Mouse (Mus musculus): Measurements from ENCODE around the gene Grm2. TPM values are rescaled to one million over a fixed set of nuclear protein-coding genes. Genes with fewer than 3 reads are reported as not detected.

Grm2 gene
- polyA plus RNA-seq, 1 experiment from 2014 or later, result not detected

DNA sequence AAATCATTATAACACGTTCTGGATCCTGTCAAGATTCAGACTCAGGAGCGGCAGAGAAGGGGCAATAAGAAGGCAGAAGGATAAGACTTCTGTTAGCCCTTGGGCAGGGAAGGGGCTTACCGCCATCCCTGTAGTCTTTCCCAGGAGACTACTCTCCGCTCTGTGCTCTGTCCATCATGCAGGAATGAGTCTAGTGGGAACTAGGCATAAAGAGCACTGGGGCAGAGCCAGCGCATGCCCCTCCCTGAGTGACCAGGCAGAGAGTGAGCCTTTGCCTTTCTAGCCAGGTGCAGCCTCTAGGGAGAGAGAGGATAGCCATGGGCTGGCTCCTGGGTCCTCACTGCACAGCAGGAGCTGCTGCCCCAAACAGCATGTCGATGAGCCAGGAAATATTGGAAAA lies 9.0 kb upstream of the Grm2 start:
- Histone ChIP-seq H3K36me3 (ENCODE audit: control insufficient read depth, insufficient read depth, low read length) (peaks cover 78% of the 10 kb centered on the region), H3K27me3 (ENCODE audit: control insufficient read depth, insufficient read depth, low read length) (no peaks in the 10 kb centered on the region), H3K4me2 (ENCODE audit: low read length) (no peak overlapping the region), H3K4me1 (ENCODE audit: control insufficient read depth in 2 of 2, insufficient read depth in 2 of 2, low read length in 2 of 2) (peaks cover 8 to 17% of the 10 kb centered on the region in 2 experiments), H3K27ac (replicated peaks in 1 of 2; ENCODE audit: control insufficient read depth in 1 of 2, insufficient read depth in 1 of 2, low read depth in 2 of 2, low read length in 2 of 2) (no peak overlapping the region), H3K9me3 (ENCODE audit: control insufficient read depth, low read length) (no peaks in the 10 kb centered on the region), H3K4me3 (ENCODE audit: control insufficient read depth in 1 of 2, insufficient read depth in 1 of 2, low read depth in 1 of 2, low read length in 2 of 2) (no peak overlapping the region), H3K9ac (ENCODE audit: low read length) (no peak overlapping the region)
- 89% methylated on average over 6 of the region's 6 CpGs for WGBS
- no peak for ATAC-seq (ENCODE audit: insufficient number of reproducible peaks, insufficient read depth, low FRiP score, low read depth)

DNA sequence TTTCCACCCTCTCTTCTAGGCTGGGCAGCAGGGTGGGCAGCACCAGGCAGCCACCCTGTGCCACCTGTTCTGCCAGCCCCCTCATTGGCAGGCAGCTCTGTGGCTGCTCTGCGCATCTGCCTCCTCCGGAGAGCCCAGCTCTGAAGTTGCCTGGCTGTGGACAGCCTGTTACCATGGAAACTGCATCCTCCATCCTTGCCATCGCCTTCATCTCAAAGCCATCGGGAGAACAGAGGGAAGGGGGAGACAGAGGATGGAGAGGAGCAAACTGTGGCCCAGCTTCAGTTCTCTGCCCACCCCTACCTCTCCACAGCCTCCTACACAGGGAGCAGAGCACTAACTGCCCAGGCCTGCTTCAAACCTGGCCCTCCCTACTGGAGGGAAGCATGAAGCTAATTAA lies 8.6 kb upstream of the Grm2 start:
- WGBS, result 82% methylated on average over 4 of the region's 4 CpGs
- Histone ChIP-seq H3K27me3 (ENCODE audit: control insufficient read depth, insufficient read depth, low read length) (no peaks in the 10 kb centered on the region), H3K9ac (ENCODE audit: low read length) (no peak overlapping the region), H3K36me3 (ENCODE audit: control insufficient read depth, insufficient read depth, low read length) (peaks cover 79% of the 10 kb centered on the region), H3K4me1 (ENCODE audit: control insufficient read depth in 2 of 2, insufficient read depth in 2 of 2, low read length in 2 of 2) (peaks cover 8 to 17% of the 10 kb centered on the region in 2 experiments), H3K27ac (replicated peaks in 1 of 2; ENCODE audit: control insufficient read depth in 1 of 2, insufficient read depth in 1 of 2, low read depth in 2 of 2, low read length in 2 of 2) (no peak overlapping the region), H3K4me3 (ENCODE audit: control insufficient read depth in 1 of 2, insufficient read depth in 1 of 2, low read depth in 1 of 2, low read length in 2 of 2) (no peak overlapping the region), H3K9me3 (ENCODE audit: control insufficient read depth, low read length) (no peaks in the 10 kb centered on the region), H3K4me2 (ENCODE audit: low read length) (no peak overlapping the region)
- no peak for ATAC-seq (ENCODE audit: insufficient number of reproducible peaks, insufficient read depth, low FRiP score, low read depth)

DNA sequence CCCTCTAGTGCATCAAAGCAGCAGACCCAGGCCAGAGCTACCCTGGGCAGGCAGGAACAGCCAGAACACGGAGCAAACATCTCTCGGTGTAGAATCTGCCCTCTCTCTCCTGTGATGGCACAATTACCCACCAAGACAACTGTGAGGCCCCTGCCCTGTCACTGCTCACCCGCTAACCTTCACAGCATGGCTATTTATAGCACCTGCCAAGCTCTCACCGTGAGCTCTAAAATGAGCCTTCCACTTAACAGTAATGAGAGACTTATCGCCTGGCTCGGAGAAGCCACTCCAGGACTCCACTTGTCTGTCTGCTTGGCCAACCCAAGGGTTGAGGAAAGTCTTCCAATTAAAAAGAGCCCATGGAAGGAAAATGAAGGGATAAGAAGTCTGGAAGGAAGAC lies 7.3 kb upstream of the Grm2 start:
- WGBS, result 28% methylated on average over 6 of the region's 6 CpGs
- peak overlapping the region; percentile 25; the same call in 1 of the 2 replicates for H3K4me2 ChIP-seq (ENCODE audit: low read length)
- no peak overlapping the region for H3K9ac ChIP-seq (ENCODE audit: low read length)
- H3K27me3 ChIP-seq (ENCODE audit: control insufficient read depth, insufficient read depth, low read length), result no peaks in the 10 kb centered on the region
- peaks cover 81% of the 10 kb centered on the region for H3K36me3 ChIP-seq (ENCODE audit: control insufficient read depth, insufficient read depth, low read length)
- no peaks in the 10 kb centered on the region for H3K9me3 ChIP-seq (ENCODE audit: control insufficient read depth, low read length)
- H3K27ac ChIP-seq (replicated peaks in 1 of 2; ENCODE audit: control insufficient read depth in 1 of 2, insufficient read depth in 1 of 2, low read depth in 2 of 2, low read length in 2 of 2), result peak overlapping the region in 1 of 2 experiments; percentile 41; a peak in 1 of 4 replicates
- H3K4me1 ChIP-seq (ENCODE audit: control insufficient read depth in 2 of 2, insufficient read depth in 2 of 2, low read length in 2 of 2), result peaks cover 8 to 17% of the 10 kb centered on the region in 2 experiments
- ATAC-seq (ENCODE audit: insufficient number of reproducible peaks, insufficient read depth, low FRiP score, low read depth), result peak; percentile 52
- no peak overlapping the region for H3K4me3 ChIP-seq (ENCODE audit: control insufficient read depth in 1 of 2, insufficient read depth in 1 of 2, low read depth in 1 of 2, low read length in 2 of 2)

DNA sequence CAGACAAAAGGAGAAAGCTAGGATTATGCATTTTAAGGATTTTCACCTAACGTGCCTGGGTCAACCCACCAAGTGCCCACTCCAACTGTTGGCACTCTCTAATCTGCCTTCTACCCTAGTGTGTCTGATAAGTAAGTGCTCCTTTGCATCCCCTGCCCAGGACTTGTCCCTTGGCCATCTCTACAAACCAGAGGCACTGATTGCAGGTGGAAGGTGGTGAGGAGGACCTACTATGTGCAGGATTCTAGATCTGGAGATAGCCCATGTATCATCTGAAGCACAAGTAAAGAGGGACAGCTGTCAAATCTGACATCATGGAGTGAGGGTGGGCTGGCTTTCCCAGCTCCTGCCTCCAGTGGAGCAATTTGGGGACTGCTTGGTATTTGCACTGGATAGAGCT lies 4.1 kb upstream of the Grm2 start:
- Histone ChIP-seq H3K9ac (ENCODE audit: low read length) (no peak overlapping the region), H3K27ac (replicated peaks in 1 of 2; ENCODE audit: control insufficient read depth in 1 of 2, insufficient read depth in 1 of 2, low read depth in 2 of 2, low read length in 2 of 2) (no peak overlapping the region), H3K4me3 (ENCODE audit: control insufficient read depth in 1 of 2, insufficient read depth in 1 of 2, low read depth in 1 of 2, low read length in 2 of 2) (no peak overlapping the region), H3K36me3 (ENCODE audit: control insufficient read depth, insufficient read depth, low read length) (peaks cover 50% of the 10 kb centered on the region), H3K9me3 (ENCODE audit: control insufficient read depth, low read length) (no peaks in the 10 kb centered on the region), H3K27me3 (ENCODE audit: control insufficient read depth, insufficient read depth, low read length) (peaks cover 18% of the 10 kb centered on the region), H3K4me1 (ENCODE audit: control insufficient read depth in 2 of 2, insufficient read depth in 2 of 2, low read length in 2 of 2) (peaks cover 8 to 23% of the 10 kb centered on the region in 2 experiments), H3K4me2 (ENCODE audit: low read length) (no peak overlapping the region)
- 95% methylated on average over 1 of the region's 1 CpGs for WGBS
- no peak for ATAC-seq (ENCODE audit: insufficient number of reproducible peaks, insufficient read depth, low FRiP score, low read depth)

DNA sequence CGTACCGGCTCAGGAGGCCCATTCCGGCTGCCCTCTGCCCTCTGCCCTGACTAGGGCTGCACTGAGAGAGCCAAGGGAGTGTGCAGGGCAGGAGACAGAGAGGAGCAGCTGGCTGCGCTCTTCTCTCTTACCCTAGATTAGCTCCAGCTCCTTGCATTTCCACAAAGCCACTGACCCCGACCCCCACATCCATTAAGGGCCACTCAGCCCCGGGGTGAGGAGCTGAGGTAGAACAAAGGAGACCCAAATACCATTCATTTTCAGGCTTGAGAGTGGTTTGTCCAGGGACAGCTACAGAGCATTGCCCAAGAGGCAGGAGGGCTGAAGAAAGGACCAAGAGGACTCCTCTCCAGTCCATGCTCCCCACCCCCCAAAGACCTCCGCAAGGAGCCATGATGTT lies 3.6 kb upstream of the Grm2 start:
- Histone ChIP-seq H3K9me3 (ENCODE audit: control insufficient read depth, low read length) (no peaks in the 10 kb centered on the region), H3K9ac (ENCODE audit: low read length) (no peak overlapping the region), H3K27me3 (ENCODE audit: control insufficient read depth, insufficient read depth, low read length) (peaks cover 22% of the 10 kb centered on the region), H3K36me3 (ENCODE audit: control insufficient read depth, insufficient read depth, low read length) (peaks cover 47% of the 10 kb centered on the region), H3K4me1 (ENCODE audit: control insufficient read depth in 2 of 2, insufficient read depth in 2 of 2, low read length in 2 of 2) (peaks cover 8 to 23% of the 10 kb centered on the region in 2 experiments), H3K27ac (replicated peaks in 1 of 2; ENCODE audit: control insufficient read depth in 1 of 2, insufficient read depth in 1 of 2, low read depth in 2 of 2, low read length in 2 of 2) (no peak overlapping the region), H3K4me2 (ENCODE audit: low read length) (no peak overlapping the region), H3K4me3 (ENCODE audit: control insufficient read depth in 1 of 2, insufficient read depth in 1 of 2, low read depth in 1 of 2, low read length in 2 of 2) (no peak overlapping the region)
- no peak for ATAC-seq (ENCODE audit: insufficient number of reproducible peaks, insufficient read depth, low FRiP score, low read depth)
- 75% methylated on average over 7 of the region's 7 CpGs for WGBS

DNA sequence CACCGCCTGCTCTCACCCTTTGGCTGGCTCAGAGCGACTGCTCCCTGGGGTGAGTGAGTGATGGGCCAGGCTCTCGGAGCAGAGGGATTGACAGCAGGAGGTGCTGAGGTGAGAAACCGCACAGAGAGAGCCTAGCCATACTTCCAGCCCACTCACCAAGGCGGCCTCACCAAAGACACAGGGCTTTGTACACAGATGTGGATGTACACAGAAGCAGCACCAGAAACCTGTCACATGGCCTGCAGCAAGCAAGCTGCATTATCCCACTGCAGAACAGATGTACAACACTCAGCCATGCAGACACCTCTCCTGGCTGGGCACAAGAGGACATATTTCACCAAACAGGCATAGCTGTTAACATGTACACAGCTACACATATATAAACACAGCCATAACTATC lies 1.7 kb upstream of the Grm2 start:
- Histone ChIP-seq H3K27me3 (ENCODE audit: control insufficient read depth, insufficient read depth, low read length) (peaks cover 38% of the 10 kb centered on the region), H3K4me3 (ENCODE audit: control insufficient read depth in 1 of 2, insufficient read depth in 1 of 2, low read depth in 1 of 2, low read length in 2 of 2) (no peak overlapping the region), H3K27ac (replicated peaks in 1 of 2; ENCODE audit: control insufficient read depth in 1 of 2, insufficient read depth in 1 of 2, low read depth in 2 of 2, low read length in 2 of 2) (no peak overlapping the region), H3K9ac (ENCODE audit: low read length) (no peak overlapping the region), H3K36me3 (ENCODE audit: control insufficient read depth, insufficient read depth, low read length) (peaks cover 46% of the 10 kb centered on the region), H3K4me1 (ENCODE audit: control insufficient read depth in 2 of 2, insufficient read depth in 2 of 2, low read length in 2 of 2) (peaks cover 0 to 7% of the 10 kb centered on the region in 2 experiments; a peak in 3 of 4 replicates), H3K4me2 (ENCODE audit: low read length) (no peak overlapping the region), H3K9me3 (ENCODE audit: control insufficient read depth, low read length) (no peaks in the 10 kb centered on the region)
- WGBS, result 24% methylated on average over 5 of the region's 5 CpGs
- ATAC-seq (ENCODE audit: insufficient number of reproducible peaks, insufficient read depth, low FRiP score, low read depth), result no peak

DNA sequence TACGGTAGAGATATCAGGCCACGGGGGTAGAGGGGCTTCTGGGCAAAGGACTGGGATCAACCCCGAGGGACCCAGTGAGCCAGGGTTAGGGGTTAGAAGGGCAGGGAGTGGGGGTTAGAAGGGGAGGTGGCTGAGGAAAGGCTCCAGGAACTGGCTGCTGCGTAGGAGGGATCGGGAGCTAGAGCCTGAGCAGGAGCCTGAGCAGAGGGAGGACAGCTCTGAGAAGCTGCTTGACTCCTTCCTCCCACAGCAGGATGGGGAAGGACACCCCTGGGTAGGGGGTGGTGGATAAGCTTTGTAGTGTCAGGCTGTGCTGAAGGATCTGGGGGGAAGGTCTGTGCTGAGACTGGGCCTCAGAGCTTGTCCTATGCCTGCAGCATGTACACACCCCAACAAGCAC lies 938 bp upstream of the Grm2 start:
- Histone ChIP-seq H3K4me3 (ENCODE audit: control insufficient read depth in 1 of 2, insufficient read depth in 1 of 2, low read depth in 1 of 2, low read length in 2 of 2) (no peak overlapping the region), H3K9ac (ENCODE audit: low read length) (no peak overlapping the region), H3K27me3 (ENCODE audit: control insufficient read depth, insufficient read depth, low read length) (peaks cover 39% of the 10 kb centered on the region), H3K4me2 (ENCODE audit: low read length) (no peak overlapping the region), H3K36me3 (ENCODE audit: control insufficient read depth, insufficient read depth, low read length) (peaks cover 38% of the 10 kb centered on the region), H3K27ac (replicated peaks in 1 of 2; ENCODE audit: control insufficient read depth in 1 of 2, insufficient read depth in 1 of 2, low read depth in 2 of 2, low read length in 2 of 2) (no peak overlapping the region), H3K4me1 (ENCODE audit: control insufficient read depth in 2 of 2, insufficient read depth in 2 of 2, low read length in 2 of 2) (peaks cover 0 to 6% of the 10 kb centered on the region in 2 experiments; a peak in 3 of 4 replicates), H3K9me3 (ENCODE audit: control insufficient read depth, low read length) (no peaks in the 10 kb centered on the region)
- 16% methylated on average over 5 of the region's 5 CpGs for WGBS
- no peak for ATAC-seq (ENCODE audit: insufficient number of reproducible peaks, insufficient read depth, low FRiP score, low read depth)

DNA sequence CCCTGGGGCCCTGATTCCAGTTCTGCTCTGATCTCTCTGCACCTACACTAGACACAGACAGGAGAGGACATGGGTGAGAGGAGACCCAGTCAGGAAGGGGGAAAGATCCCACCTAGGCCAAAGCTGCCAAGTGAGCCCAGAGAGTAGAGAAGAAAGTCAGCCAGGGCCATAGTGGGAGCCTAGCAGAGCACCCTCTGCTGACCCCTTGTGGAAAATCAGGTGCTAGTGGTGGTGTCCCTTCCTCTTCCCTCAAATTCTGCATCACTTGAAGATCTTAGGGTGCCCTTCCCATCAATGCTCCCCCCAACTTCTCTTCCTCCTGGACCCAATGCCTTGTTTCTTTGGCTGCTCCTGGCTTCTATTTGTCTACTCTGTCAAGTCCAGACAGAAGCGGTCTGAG lies 3.2 kb downstream of the Grm2 start:
- 85% methylated on average over 1 of the region's 1 CpGs for WGBS
- Histone ChIP-seq H3K4me3 (ENCODE audit: control insufficient read depth in 1 of 2, insufficient read depth in 1 of 2, low read depth in 1 of 2, low read length in 2 of 2) (no peak overlapping the region), H3K9me3 (ENCODE audit: control insufficient read depth, low read length) (no peaks in the 10 kb centered on the region), H3K4me2 (ENCODE audit: low read length) (no peak overlapping the region), H3K4me1 (ENCODE audit: control insufficient read depth in 2 of 2, insufficient read depth in 2 of 2, low read length in 2 of 2) (peaks cover 0 to 6% of the 10 kb centered on the region in 2 experiments; a peak in 3 of 4 replicates), H3K27ac (replicated peaks in 1 of 2; ENCODE audit: control insufficient read depth in 1 of 2, insufficient read depth in 1 of 2, low read depth in 2 of 2, low read length in 2 of 2) (no peak overlapping the region), H3K36me3 (ENCODE audit: control insufficient read depth, insufficient read depth, low read length) (no peaks in the 10 kb centered on the region), H3K9ac (ENCODE audit: low read length) (no peak overlapping the region), H3K27me3 (ENCODE audit: control insufficient read depth, insufficient read depth, low read length) (peaks cover 49% of the 10 kb centered on the region)
- no peak for ATAC-seq (ENCODE audit: insufficient number of reproducible peaks, insufficient read depth, low FRiP score, low read depth)

All from heart, embryonic 14.5 days (tissue).